Mouse (Mus musculus) bone marrow macrophage, adult 2 months (primary cell): Measurements from ENCODE around the gene Pcyt2. TPM values are rescaled to one million over a fixed set of nuclear protein-coding genes. Genes with fewer than 3 reads are reported as not detected.

Experiments
- H3K27ac ChIP-seq: 2 replicates; pipeline ENCODE4 v1.5.1; 2012; ENCODE audit warnings: low read depth, low read length; ENCODE audit not compliant: insufficient read depth
- H3K4me1 ChIP-seq: 2 replicates; pipeline ENCODE4 v1.6.1; 2012; ENCODE audit warnings: low read length; ENCODE audit not compliant: control insufficient read depth, insufficient read depth
- H3K4me3 ChIP-seq: 2 replicates; pipeline ENCODE4 v1.5.1; 2012; ENCODE audit warnings: mild to moderate bottlenecking, low read length, moderate library complexity; ENCODE audit not compliant: insufficient read depth
- CTCF ChIP-seq: IDR thresholded peaks from 2 replicates; pipeline ENCODE4 v1.5.1; 2012; ENCODE audit warnings: low read depth, mild to moderate bottlenecking, low read length, moderate library complexity
- POLR2A ChIP-seq: IDR thresholded peaks from 2 replicates; pipeline ENCODE4 v1.6.1; 2012; ENCODE audit warnings: mild to moderate bottlenecking, low read depth, low read length, borderline replicate concordance
- polyA plus RNA-seq: library from polyadenylated mRNA; stranded (reverse); fragments of >200 nt; gene quantifications from 2 replicates; pipeline ENCODE4 v1.2.4, GENCODE M21; 2012; ENCODE audit not compliant: missing spikeins, insufficient read depth, insufficient read length

Pcyt2 gene
- polyA plus RNA-seq, 1 experiment = 52.4 TPM

- H3K27ac ChIP-seq = peak overlapping the region; percentile 73
Observed at GRCm38 (mm10) chr11:120616617-120617294, 980 bp downstream of the Pcyt2 start.

GRCm38 (mm10) chr11:120615606-120616203 is 2.0 kb downstream of the Pcyt2 start:
- Histone ChIP-seq H3K4me3 (peak overlapping the region; percentile 19; the same call in 1 of the 2 replicates), H3K4me1 (peaks cover 17% of the 10 kb centered on the region), H3K27ac (no peak overlapping the region)

More at GRCm38 (mm10) chr11:120616617-120617294, 980 bp downstream of the Pcyt2 start:
- Histone ChIP-seq H3K4me3 (peak overlapping the region; percentile 93), H3K4me1 (peaks cover 17% of the 10 kb centered on the region)
- TF ChIP-seq POLR2A (no peak), CTCF (no peak)

GRCm38 (mm10) chr11:120615167-120615566 is 2.6 kb downstream of the Pcyt2 start:
- TF ChIP-seq CTCF = no peak
- no peak for TF ChIP-seq POLR2A
- H3K4me3 ChIP-seq = no peak overlapping the region
- no peak overlapping the region for H3K27ac ChIP-seq
- H3K4me1 ChIP-seq = peaks cover 17% of the 10 kb centered on the region

More at GRCm38 (mm10) chr11:120615606-120616203, 2.0 kb downstream of the Pcyt2 start:
- TF ChIP-seq CTCF = no peak
- TF ChIP-seq POLR2A = no peak

GRCm38 (mm10) chr11:120613976-120614375 is 3.8 kb downstream of the Pcyt2 start:
- H3K4me1 ChIP-seq = peaks cover 17% of the 10 kb centered on the region
- TF ChIP-seq CTCF (no peak), POLR2A (no peak)
- no peak overlapping the region for H3K4me3 ChIP-seq
- no peak overlapping the region for H3K27ac ChIP-seq

GRCm38 (mm10) chr11:120613481-120613972 is 4.2 kb downstream of the Pcyt2 start:
- Histone ChIP-seq H3K4me3 (no peak overlapping the region), H3K4me1 (peaks cover 17% of the 10 kb centered on the region), H3K27ac (no peak overlapping the region)
- TF ChIP-seq CTCF = no peak
- TF ChIP-seq POLR2A = no peak

- TF ChIP-seq CTCF (peak; percentile 54), POLR2A (no peak)
- H3K4me3 ChIP-seq = no peak overlapping the region
- peaks cover 15% of the 10 kb centered on the region for H3K4me1 ChIP-seq
- H3K27ac ChIP-seq = no peak overlapping the region
Observed at GRCm38 (mm10) chr11:120612763-120613162, 5.0 kb downstream of the Pcyt2 start.

GRCm38 (mm10) chr11:120610477-120611046 is 7.2 kb downstream of the Pcyt2 start:
- peaks cover 6% of the 10 kb centered on the region for H3K4me1 ChIP-seq
- H3K27ac ChIP-seq = no peak overlapping the region
- no peak overlapping the region for H3K4me3 ChIP-seq
- TF ChIP-seq CTCF (no peak), POLR2A (no peak)

GRCm38 (mm10) chr11:120609250-120609649 is 8.5 kb downstream of the Pcyt2 start:
- Histone ChIP-seq H3K27ac (no peak overlapping the region), H3K4me1 (no peaks in the 10 kb centered on the region; the same call in 1 of the 2 replicates), H3K4me3 (no peak overlapping the region)
- TF ChIP-seq POLR2A (no peak), CTCF (no peak)

- TF ChIP-seq CTCF (no peak), POLR2A (no peak)
- no peaks in the 10 kb centered on the region for H3K4me1 ChIP-seq
- H3K27ac ChIP-seq = no peak within 1 kb of the TSS
- H3K4me3 ChIP-seq = no peak within 1 kb of the TSS
Observed at GRCm38 (mm10) chr11:120608241-120609034, 9.3 kb downstream of the Pcyt2 start, which contains the start of gene Npb. TSS of gene Npb (plus strand) at chr11:120608477.
